Mouse (Mus musculus) limb, embryonic 14.5 days (tissue): Measurements from ENCODE around the gene Rab3b. TPM values are rescaled to one million over a fixed set of nuclear protein-coding genes. Genes with fewer than 3 reads are reported as not detected.
"Not testable (repeated sequence)": the region's sequence is repeated elsewhere in the genome, so short reads cannot be mapped to it uniquely, and the experiment has no call there.

Source experiments
- ATAC-seq: fragments of 200-750 bp; cut with Nextera tagmentation; 2 replicates; pipeline ENCODE4 v1.8.0; 2017; ENCODE audit warnings: low read depth, moderate number of reproducible peaks, moderate TSS enrichment; ENCODE audit not compliant: low FRiP score
- DNase-seq: peaks from one replicate; pipeline ENCODE4 v3.0.0-alpha.2; 2015; ENCODE audit warnings: low spot score
- H3K27ac ChIP-seq: fragments of 300-500 bp; sonication (generic); replicated peaks from 2 replicates; pipeline ENCODE4 v1.5.1; 2014; ENCODE audit warnings: low read depth, mild to moderate bottlenecking, low read length, moderate library complexity, mixed read lengths
- H3K27me3 ChIP-seq: fragments of 300-500 bp; sonication (generic); 2 replicates; pipeline ENCODE4 v1.6.1; 2014; ENCODE audit warnings: low read length, mixed read lengths; ENCODE audit not compliant: control insufficient read depth, insufficient read depth
- H3K36me3 ChIP-seq: fragments of 300-500 bp; sonication (generic); 2 replicates; pipeline ENCODE4 v1.6.1; 2014; ENCODE audit warnings: mild to moderate bottlenecking, low read length, moderate library complexity, mixed read lengths; ENCODE audit not compliant: control insufficient read depth, insufficient read depth
- H3K4me1 ChIP-seq: fragments of 300-500 bp; sonication (generic); 2 replicates; pipeline ENCODE4 v1.6.1; 2014; ENCODE audit warnings: antibody characterized with exemption, low read length, mixed read lengths; ENCODE audit not compliant: control insufficient read depth, insufficient read depth
- H3K4me2 ChIP-seq: fragments of 300-500 bp; sonication (generic); replicated peaks from 2 replicates; pipeline ENCODE4 v1.6.1; 2014; ENCODE audit warnings: low read depth, mild to moderate bottlenecking, low read length, moderate library complexity; ENCODE audit not compliant: severe bottlenecking
- H3K4me3 ChIP-seq: fragments of 300-500 bp; sonication (generic); replicated peaks from 2 replicates; pipeline ENCODE4 v1.5.1; 2014; ENCODE audit warnings: low read length
- H3K9ac ChIP-seq: fragments of 300-500 bp; sonication (generic); 2 replicates; pipeline ENCODE4 v1.6.1; 2014; ENCODE audit warnings: mild to moderate bottlenecking, low read depth, low read length, moderate library complexity; ENCODE audit not compliant: severe bottlenecking
- H3K9me3 ChIP-seq: fragments of 300-500 bp; sonication (generic); 2 replicates; pipeline ENCODE4 v1.6.1; 2016; ENCODE audit warnings: low read length; ENCODE audit not compliant: control insufficient read depth
- POLR2A ChIP-seq: fragments of 200-500 bp; IDR thresholded peaks from 2 replicates; pipeline ENCODE4 v1.8.0; 2012; ENCODE audit warnings: inconsistent platforms, mild to moderate bottlenecking, moderate library complexity, borderline replicate concordance; ENCODE audit not compliant: insufficient read depth, insufficient read length; ENCODE audit errors: extremely low read depth
- WGBS: fragments of 180-500 bp; shearing (Covaris S2); extraction: QIAGEN DNeasy Blood & Tissue Kit; methylation state at CpG from one replicate; pipeline ENCODE4 v1.1.7; 2014; 5-methylcytosine and 5-hydroxymethylcytosine counted together
- polyA plus RNA-seq, 2 experiments: library from polyadenylated mRNA; depleted of rRNA in 1 of 2; stranded (reverse) in 1 of 2; unstranded in 1 of 2; fragments of >200 nt; fragmentation: Nextera tagmentation in 1 of 2; extraction: Ambion mirVana in 1 of 2; gene quantifications; 2 replicates each; pipeline versions ENCODE4 v1.2.1 to v1.2.3; 2012 to 2014

Rab3b gene
- polyA plus RNA-seq, 2 experiments = 9.8 to 15.0 TPM

DNA sequence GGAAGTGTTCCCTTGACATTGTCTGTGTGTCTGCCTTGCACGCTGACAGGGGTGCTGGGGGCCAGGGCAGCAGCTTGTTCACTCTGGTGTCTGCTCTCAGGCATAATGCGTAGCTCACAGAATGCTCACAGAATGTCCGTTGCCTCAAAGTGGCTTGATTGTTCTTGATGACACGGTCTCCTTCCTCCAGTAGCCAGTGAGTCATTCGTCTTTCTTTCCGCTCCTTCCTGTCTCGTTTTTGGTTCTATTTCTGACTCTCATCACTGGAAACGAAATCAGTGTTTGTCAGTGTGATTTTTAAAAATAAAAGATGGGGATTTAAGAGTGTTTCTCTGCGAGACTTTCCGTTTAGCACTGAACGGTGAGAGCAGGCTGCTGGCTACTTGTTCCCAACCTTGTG, 36.2 kb downstream of the Rab3b start:
- H3K9me3 ChIP-seq = no peaks in the 10 kb centered on the region
- no peak overlapping the region for H3K4me2 ChIP-seq
- no peaks in the 10 kb centered on the region for H3K27me3 ChIP-seq
- no peaks in the 10 kb centered on the region for H3K4me1 ChIP-seq
- no peak for DNase-seq
- TF ChIP-seq POLR2A = no peak
- no peak for ATAC-seq
- no peak overlapping the region for H3K9ac ChIP-seq
- no peak overlapping the region for H3K4me3 ChIP-seq
- H3K36me3 ChIP-seq = no peaks in the 10 kb centered on the region
- H3K27ac ChIP-seq = no peak overlapping the region
- 70% methylated on average over 11 of the region's 11 CpGs for WGBS

DNA sequence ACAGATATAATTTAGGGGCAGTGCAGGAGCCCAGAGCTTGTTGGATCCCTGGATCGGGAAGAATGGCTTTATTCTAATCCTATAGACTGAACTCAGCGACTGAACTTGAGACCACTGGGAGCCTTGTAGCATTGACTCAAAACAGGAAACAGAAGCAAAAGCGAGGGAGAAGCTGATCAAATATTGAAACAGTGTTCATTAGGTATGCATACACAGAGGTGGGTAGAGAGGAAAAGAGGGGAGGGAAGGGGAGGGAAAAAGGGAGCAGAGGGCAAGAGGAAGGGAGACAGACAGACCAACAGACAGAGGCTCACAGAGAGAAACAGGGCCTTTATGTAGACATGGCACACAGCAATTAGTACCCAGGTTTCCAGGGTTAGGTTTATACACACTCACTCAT, 38.8 kb downstream of the Rab3b start:
- Histone ChIP-seq H3K9ac (no peak overlapping the region), H3K9me3 (peaks cover 3% of the 10 kb centered on the region; the same call in 1 of the 2 replicates), H3K27ac (no peak overlapping the region), H3K4me2 (no peak overlapping the region), H3K36me3 (no peaks in the 10 kb centered on the region), H3K4me3 (no peak overlapping the region), H3K27me3 (no peaks in the 10 kb centered on the region), H3K4me1 (no peaks in the 10 kb centered on the region)
- whole genome bisulfite sequencing = 65% methylated on average over 3 of the region's 3 CpGs
- TF ChIP-seq POLR2A = no peak
- DNase-seq (no peak), ATAC-seq (no peak)

- not testable (repeated sequence) for H3K9me3 ChIP-seq, H3K4me2 ChIP-seq, H3K36me3 ChIP-seq, H3K4me1 ChIP-seq, DNase-seq, H3K27me3 ChIP-seq, H3K9ac ChIP-seq, H3K4me3 ChIP-seq, H3K27ac ChIP-seq, ATAC-seq
- 85% methylated on average over 9 of the region's 9 CpGs for WGBS
These were observed 49.1 kb downstream of the Rab3b start for GRCm38 (mm10) chr4:108927945-108928344.

DNA sequence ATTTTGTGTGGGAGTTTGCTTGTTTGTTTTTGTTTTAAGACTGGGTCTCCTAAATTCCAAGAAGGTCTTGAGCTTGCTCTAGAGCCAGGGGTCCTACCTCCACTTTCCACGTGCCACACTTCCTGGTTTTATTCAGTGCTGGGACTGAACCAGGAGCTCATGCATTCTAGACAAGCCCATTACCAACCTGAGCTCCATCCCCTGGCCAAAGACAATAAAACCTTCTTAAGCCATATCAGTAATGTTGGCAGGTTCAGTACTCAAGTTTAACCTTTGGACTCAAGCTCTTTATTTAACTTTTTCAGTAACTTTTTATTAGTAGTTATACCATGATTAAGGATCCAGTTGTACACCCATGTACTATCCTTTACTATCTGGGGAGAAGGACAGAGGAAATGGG, 54.3 kb downstream of the Rab3b start:
- no peak overlapping the region for H3K9ac ChIP-seq
- no peaks in the 10 kb centered on the region for H3K27me3 ChIP-seq
- TF ChIP-seq POLR2A = no peak
- no peak for DNase-seq
- 80% methylated on average over 1 of the region's 1 CpGs for WGBS
- no peak overlapping the region for H3K4me3 ChIP-seq
- no peak for ATAC-seq
- H3K4me1 ChIP-seq = 0 out of 2 replicates have a peak, but pooled peaks cover 3% of the 10 kb centered on the region
- H3K36me3 ChIP-seq = no peaks in the 10 kb centered on the region
- no peak overlapping the region for H3K4me2 ChIP-seq
- no peaks in the 10 kb centered on the region for H3K9me3 ChIP-seq
- no peak overlapping the region for H3K27ac ChIP-seq

DNA sequence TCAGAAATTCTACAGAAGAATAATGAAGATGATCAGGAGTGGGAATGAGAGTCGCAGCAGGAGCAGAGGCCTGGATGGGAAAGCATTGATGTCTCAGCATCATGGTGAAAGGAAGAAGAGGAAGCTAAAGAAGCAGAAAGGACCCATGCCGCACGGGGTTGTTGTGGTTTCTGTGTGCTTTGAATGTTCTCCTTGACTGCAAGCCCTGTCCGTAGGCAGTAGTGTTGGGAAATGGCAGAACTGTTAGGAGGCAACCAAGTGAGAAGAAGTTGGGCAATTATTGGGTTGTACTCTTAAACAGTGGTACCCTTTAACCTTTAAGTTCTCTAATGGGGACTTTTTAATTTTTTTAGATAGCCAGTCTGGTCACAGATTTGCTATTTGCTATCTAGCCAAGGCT, 56.0 kb downstream of the Rab3b start:
- Histone ChIP-seq H3K4me3 (no peak overlapping the region), H3K36me3 (no peaks in the 10 kb centered on the region), H3K9me3 (no peaks in the 10 kb centered on the region), H3K4me1 (0 out of 2 replicates have a peak, but pooled peaks cover 7% of the 10 kb centered on the region), H3K27me3 (no peaks in the 10 kb centered on the region), H3K4me2 (no peak overlapping the region), H3K27ac (no peak overlapping the region), H3K9ac (no peak overlapping the region)
- ATAC-seq (no peak), DNase-seq (no peak)
- WGBS = 85% methylated on average over 4 of the region's 4 CpGs
- no peak for TF ChIP-seq POLR2A
